Mouse (Mus musculus) heart, postnatal 36 days (tissue): ENCODE results near the gene Plgrkt. TPM values are rescaled to one million over a fixed set of nuclear protein-coding genes. Genes with fewer than 3 reads are reported as not detected.
A peak's percentile ranks its signal among the peaks of the same experiment; 100 is the strongest.
"Not testable (repeated sequence)": the region's sequence is repeated elsewhere in the genome, so short reads cannot be mapped to it uniquely, and the experiment has no call there.

Source experiments
- DNase-seq, 2 experiments: peaks; one replicate each; pipeline ENCODE4 v3.0.0; 2021 to 2022
- intact Hi-C: fragments of 180-260 bp; cut with DNase I; formaldehyde crosslinking; loops from one replicate; pipeline ENCODE4 v1.15.1; 2025
- total RNA-seq, 2 experiments: library from RNA; stranded (reverse); gene quantifications; 2 replicates each; pipeline ENCODE4 v1.2.3; 2021

The Plgrkt gene
- total RNA-seq = 10 to 100 TPM; 26.6 to 27.9 TPM

DNA sequence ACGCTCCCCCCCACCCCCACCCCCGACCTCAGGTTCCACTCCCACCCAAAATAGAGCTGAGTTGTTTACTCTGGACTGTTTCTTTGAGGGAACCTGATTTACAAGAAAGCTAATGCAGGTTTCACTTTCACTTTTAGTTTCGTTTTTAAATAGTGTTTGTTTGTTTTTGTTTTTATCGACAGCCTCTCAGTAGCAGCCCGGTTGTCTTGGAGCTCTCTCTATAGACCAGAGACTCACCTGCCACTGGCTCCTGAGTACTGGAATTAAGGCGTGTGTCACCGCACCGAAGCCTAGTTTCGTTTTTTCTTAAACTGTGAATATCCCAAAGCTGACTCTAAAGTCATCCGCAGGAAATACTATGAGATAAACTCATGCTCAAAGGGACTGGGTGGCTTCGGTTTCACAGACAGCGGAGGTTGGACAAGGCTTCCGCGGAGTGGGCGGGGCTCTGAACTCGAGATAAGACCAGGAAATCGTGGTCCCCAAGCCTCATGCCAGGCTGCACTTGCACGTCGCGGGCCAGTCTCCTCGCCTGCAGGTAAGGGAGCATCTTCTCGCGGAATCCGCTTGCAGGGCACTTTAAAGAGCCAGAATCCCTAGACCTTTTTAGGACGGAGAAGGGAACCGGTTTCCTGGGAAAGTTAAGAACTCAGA is at the start of gene Plgrkt, which contains the start of gene Cd274:
Gene Plgrkt (minus strand): TSS at position 422 of the 654 bp plus-strand sequence.
Gene Cd274 (plus strand): TSS at position 487 of the 654 bp plus-strand sequence.
- intact Hi-C loops = no loop called here

DNA sequence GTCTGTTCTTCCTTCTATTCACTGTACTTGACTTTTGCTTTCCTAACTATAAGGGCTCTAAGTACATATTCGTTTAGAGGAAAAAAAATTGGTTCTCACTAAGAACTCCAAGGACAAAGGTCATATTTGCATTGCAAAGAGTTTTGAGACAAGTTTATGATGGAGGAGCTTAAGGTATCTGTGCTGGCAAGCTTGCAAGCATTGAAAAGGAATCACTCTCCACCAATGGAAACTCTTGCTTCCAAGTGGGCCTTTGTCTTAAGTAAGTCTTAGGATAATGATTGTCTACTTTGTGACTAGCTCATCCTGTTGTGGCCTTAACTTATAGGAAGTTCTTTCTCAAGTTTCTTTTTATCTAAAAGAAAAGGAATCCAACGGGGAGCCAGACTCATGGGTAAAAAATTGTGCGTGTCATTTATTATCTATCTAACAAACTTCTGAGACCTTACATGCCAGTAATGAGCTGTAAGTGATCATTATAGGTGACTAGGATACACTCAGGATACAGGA is 49.3 kb upstream of the Plgrkt start:
- DNase-seq = no peak
- intact Hi-C loops = loop anchor here (5.0 kb wide), 2 partner anchors 44 to 56 kb away; no protein-coding TSS in a partner anchor

More for the DNA sequence above, at the start of gene Plgrkt, which contains the start of gene Cd274:
- DNase-seq = peak; percentile 74 to 77

DNA sequence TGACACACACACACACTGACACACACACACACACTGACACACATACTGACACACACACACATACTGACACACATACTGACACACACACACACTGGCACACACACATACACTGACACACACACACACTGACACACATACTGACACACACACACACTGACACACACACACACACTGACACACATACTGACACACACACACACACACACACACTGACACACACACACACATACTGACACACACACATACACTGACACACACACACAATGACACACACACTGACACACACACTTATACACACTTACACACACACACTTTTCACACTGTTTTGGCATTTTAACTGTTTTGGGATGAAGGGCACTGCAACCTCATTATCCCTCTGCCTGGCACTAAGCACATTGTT is 47.7 kb upstream of the Plgrkt start:
- not testable (repeated sequence) for DNase-seq
- intact Hi-C loops = loop anchor here (5.0 kb wide), 2 partner anchors 43 to 57 kb away; no protein-coding TSS in a partner anchor

DNA sequence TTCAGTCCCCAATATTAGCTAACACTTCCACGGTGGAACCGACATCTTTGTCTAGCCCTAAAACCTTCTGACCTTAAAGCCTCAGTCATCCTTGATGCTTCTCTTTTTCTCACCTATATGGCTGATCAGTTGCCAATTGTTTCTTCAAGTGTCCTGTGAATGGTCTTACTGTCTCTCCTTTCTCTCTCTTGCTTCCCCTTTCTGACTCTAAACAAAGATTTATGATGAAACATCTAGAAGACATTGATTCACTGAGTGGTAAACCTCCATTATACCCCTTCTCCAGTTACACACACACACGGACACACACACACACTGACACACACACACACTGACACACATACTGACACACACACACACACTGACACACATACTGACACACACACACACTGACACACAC is 47.3 kb upstream of the Plgrkt start:
- intact Hi-C loops = no loop called here
- no peak for DNase-seq

DNA sequence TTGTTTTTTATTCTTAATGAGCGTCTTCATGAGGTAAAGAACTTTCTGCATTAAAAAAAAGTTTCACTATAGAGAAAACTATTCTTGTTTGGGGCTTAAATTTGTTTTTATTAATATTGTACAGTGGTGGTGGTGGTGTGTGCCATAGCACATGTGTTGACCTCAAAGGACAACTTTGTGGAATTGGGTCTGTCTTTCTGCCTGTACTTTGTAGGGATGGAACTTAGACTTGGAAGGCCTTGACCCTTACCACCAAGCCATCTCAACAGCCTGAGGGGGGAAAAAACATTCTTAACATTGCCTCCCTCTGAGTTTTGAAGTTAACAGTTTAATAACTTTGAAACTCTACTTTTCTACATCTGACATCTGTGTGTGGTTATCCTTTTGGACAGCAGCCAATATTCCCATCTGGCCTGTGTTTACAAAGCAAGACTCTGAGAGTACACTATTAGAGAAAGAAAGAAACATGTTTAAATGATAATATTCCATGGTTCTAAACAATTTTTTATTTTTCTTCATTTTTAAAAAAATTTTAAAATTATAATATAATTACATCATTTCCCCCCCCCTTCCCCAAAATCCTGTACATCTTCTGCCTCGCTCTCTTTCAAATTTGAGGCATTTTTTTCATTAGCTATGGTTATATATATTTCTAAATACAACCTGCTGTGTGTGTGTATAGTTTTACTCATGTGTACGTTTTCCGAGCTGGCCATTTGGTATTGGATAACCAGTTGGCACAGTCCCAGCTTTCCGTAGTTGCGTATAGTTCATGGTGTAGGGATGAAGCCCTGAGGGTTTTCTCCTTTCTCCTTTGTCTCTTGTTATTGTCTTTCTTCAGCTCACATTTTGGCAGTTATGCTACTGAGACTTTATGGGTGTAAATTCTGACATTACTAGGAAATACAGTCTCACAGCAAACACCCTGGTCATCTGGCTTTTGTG is 45.6 kb upstream of the Plgrkt start:
- DNase-seq = peak in 1 of 2 experiments; percentile 34

DNA sequence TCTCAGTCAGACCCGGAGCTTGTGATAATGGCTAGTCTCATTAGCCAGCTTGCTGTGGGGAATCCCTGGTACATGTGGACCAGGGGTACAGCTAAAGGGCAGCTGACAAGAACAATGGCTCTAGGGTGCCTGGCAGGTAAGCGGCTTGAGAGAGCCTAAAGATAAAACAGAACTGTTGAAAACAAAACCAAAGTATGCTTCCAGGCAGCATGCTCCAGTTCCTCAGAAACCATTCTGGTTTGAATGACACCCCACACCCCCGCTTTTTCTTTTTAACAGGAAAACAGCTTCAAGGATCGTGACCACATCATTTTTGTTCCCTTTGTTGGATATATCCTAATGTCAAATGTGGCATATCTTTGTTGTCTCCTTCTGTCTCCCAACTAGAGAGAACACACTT is 43.4 kb upstream of the Plgrkt start, which contains the start of gene Pdcd1lg2:
Gene Pdcd1lg2 (plus strand): TSS at position 301 of the 400 bp plus-strand sequence.
- DNase-seq = no peak
- intact Hi-C loops = no loop called here

More for the DNA sequence above, 45.6 kb upstream of the Plgrkt start:
- intact Hi-C loops = no loop called here

DNA sequence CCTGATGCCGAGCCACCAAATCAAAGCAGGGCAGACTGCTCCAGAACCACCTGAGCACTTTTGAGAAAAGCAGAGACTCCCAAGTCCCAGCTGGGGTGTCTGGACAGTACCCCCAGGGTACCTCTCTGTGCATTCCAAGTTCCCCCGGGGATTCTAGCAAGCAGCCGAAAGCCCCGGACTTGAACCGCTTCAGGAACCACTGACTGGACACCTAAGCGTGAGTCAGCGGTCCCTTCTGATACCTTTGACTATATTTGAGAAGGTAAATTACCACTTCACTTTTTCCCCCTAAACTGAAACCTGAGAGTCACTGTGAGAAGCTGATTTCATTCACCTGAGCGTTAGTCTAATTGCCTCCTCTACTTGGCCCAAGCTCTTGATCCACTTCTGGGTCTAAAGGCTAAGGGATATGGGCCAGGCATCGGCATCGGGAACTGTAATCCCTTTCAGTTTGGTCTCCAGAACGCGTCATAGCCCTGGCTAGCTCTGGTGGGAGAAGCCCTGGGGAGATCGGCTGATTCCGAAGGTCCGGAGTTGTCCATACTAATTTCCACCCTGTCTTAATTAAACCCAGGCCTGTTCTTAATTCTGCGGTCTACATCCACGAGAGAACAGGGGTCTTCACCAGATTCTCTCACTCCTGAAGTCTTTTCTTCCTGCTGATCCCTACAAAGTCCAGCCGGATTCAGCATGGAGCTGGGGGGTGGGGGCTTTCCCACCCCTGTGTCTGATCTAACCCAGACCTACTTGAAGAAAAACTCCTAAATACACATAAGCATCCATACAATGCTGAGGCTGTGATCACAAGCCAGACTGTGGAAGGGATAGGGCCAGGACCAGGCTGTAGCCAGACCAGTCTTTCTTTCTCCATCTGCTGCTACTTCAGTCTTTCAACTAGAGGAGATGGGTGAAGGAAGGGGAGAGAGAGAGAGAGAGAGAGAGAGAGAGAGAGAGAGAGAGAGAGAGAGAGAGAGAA is 39.1 kb upstream of the Plgrkt start:
- DNase-seq = no peak
- intact Hi-C loops = no loop called here

DNA sequence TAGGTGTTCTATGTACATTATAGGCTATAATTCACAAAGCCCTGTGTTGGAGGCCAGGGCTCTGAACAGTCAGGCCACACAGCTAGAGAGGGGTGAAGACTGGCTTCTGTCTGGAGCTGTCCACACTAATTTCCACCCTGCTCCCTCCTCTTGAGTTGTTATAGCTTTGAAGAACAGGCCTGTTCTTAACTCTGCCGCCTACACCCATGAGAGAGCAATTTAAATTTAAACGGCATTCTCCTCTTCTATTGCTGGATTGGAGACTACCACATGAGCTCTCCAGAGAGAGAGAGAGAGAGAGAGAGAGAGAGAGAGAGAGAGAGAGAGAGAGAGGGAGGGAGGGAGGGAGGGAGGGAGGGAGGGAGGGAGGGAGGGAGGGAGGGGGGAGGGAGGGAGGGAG is 38.2 kb upstream of the Plgrkt start:
- intact Hi-C loops = no loop called here
- DNase-seq = no peak

DNA sequence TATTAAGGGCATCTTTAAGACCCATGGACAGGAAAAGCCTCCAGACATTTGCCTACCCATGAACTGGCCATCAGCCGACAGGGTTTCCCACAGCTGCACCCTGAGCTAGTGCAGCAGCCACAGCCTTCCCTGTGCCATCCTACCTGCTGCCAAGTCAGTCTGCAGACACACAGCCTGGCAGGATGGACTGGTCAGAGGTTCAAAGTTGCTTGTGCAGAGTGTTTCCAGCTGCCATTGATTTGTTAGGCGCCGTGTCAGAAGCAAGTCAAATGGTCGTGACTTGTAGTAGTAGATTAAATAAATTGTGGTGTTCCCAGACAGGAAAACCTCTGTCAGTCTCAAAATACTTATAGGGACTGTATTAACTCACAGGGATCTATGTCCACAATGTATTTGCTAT is 36.1 kb upstream of the Plgrkt start:
- intact Hi-C loops = no loop called here
- no peak for DNase-seq

DNA sequence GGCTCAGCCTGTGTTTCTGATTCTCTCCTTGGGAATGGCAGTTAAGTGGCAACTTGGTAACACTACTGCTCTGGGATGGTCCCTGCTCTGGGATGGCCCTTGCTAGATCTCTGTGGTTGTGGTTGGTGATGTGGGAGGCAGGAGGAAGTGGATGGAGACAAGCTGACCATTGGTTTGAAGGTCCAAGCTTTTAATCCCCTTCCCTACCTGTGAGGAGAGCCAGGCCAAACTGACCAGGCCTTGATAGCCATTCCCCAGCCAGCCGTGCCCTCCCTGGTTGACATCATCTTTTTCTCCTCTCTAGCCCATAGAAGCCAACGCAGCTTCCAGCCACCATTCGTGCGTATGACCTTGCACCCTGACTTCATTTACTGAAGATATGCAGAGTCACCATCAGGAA is 35.4 kb upstream of the Plgrkt start:
- intact Hi-C loops = no loop called here
- no peak for DNase-seq

DNA sequence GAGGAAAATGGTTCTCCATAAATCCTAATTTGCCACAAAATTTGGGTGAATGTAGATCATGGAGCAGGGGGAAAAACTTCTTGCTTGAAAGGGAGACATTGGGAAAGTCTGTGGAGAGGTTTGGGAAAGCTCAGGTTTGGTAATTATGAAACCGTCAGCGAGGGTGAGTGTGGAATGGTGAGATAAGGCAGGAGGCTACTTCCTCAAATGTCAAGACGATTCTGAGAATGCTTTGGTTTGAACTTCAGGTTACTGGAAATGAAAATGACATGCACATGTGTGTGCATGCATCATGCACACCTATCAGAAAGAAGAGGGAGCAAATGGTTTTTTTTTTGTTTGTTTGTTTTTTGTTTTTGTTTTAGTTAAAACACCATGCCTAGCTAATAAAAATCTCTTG is 33.3 kb upstream of the Plgrkt start:
- intact Hi-C loops = no loop called here
- no peak for DNase-seq

DNA sequence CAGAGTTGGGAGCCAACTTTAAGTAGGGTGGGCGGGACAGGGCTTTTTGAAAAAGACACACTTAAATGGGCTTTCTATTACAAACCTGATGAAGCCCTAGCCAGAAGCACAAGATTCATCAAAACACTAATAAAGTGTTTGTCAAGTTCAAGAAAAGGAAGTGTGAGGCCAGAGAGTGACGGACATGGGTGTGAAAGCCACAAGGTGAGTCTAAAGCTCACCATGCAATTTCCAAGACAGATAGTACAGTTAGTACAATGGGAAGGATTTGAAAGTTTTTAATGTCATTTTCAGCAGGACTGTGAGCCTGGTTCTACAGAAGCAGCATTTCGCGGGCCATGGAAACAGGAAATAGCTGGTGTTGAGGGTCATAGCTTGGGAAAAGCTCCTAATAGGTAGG is 32.6 kb upstream of the Plgrkt start:
- no peak for DNase-seq
- intact Hi-C loops = no loop called here

DNA sequence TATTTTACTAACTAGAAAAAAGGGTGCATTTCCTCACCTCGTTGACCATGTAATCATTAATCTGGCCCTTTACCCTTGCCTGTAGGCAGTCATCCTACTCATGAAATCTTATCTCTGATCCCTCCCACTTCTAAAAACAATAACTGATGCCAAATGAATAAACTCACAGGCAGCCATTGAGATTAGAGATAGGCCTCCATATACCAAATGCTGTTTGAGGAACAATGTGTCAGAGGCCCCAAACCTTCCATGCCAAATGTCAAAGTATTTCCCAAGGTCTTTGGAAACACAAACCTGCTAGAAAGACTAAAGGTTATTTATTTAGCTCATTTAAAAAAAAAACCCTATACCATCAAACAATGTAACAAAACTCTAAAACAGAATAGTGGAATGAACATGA is 29.2 kb upstream of the Plgrkt start:
- intact Hi-C loops = no loop called here
- DNase-seq = no peak

DNA sequence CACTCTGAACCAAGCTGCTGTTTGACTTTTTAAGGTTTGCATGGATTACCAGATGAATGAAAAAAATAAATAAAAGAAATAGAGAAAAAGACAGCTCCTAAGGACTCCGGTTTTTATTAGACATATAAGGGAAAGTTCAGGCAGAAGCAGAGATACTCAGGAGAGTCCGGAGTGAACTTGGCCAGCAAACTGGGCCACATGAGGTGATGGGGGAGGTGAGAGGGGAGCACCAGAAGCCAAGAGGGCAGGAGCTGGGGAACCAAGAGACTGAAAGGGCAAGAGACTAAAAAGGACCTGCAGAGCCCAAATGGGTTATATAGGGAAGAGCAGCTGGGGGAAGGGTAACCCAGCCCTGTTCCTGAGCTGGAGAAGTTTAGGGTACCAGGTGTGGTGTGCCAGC is 27.5 kb upstream of the Plgrkt start:
- DNase-seq = no peak
- intact Hi-C loops = no loop called here

DNA sequence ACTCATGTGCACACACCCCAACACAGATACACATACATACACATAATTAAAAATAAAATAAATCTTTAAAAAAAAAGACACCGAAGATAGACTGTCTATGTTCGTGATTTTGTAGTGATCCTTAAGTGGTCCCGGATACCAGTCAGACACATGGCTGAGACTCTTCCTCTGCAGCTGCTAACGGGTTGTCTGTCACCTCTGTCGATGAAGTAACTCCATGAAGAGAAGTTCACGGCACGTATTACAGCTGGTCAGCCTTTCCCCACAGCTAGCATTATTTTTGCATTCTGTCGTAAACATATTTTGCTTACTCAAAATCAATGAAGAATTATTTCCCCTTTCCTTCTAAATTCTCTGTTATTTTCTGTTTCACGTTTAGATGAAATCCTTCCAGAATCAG is 26.1 kb upstream of the Plgrkt start:
- intact Hi-C loops = no loop called here
- no peak for DNase-seq

DNA sequence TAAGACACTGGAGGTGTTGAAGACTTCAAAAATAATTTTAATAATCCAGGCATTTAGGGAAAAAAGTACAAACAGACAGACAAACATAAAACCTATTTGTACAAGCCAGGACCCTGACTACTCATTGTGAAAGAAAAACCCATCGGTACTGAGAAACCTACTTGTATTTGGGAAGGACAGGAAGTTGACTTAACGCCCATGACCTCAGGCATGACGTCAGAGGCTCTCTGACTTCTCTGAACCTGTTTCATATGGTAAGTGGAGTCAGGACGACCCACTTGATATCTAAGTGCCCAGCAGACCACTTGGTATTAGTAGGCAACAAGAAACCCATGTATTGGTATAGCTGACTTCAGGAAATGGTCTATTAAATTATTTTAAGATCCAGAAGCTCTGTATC is 24.1 kb upstream of the Plgrkt start:
- intact Hi-C loops = no loop called here

DNA sequence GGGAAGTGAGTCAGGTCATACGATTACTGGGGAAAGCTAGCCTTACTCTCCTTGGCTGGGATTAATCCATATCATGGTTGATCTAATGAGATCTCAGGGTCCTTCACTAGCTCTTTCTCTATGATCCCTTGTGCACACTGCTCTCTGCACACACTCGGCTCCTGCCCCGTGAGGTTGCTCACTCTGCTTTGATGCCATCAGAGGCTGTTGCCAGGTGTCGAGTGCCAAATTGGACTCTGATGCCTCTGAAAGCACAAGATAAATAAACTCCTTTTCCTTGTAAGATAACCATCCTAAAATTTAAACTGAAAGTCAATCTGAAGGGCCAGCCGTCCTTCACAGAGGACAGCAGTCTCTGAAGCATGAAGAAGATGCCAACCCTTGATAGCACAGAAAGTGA is 23.3 kb upstream of the Plgrkt start:
- intact Hi-C loops = no loop called here
- no peak for DNase-seq

More for the DNA sequence above, 24.1 kb upstream of the Plgrkt start:
- no peak for DNase-seq

DNA sequence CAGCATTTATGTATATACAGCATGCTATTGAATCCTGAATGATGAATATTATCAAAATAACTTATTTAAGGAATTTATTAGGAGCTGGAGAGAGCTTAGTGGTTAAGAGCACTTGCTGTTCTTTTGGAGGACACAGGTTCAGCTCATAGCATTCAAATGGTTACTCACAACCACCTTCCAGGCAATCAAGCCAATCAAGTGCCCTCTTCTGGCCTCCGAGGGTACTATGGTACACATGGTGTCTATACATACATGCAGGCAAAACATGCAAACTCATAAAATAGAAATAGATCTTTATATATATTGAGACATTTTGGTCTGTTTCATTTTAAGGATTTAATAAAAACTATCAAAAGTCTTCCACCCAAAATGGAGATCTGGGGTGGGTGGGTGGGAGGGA is 21.6 kb upstream of the Plgrkt start:
- intact Hi-C loops = no loop called here
- no peak for DNase-seq

DNA sequence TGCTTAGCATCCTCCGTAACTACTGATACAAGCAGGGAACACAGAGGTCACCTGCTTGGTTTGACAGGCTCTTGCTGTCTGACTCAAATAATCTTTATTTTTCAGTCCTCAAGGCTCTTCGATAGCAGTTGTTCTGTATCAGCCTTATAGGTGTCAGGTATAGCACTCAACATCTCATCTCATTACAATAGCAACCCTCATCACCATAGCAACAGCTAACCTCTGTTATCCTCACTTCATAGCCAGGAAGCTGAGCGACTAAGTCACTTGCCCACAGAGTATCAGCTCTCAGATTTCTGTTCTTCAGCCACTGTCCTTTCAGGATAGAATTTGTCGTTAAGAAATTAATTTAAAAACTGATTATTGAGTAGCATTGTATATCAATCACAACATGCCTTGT is 18.6 kb upstream of the Plgrkt start:
- no peak for DNase-seq
- intact Hi-C loops = no loop called here

DNA sequence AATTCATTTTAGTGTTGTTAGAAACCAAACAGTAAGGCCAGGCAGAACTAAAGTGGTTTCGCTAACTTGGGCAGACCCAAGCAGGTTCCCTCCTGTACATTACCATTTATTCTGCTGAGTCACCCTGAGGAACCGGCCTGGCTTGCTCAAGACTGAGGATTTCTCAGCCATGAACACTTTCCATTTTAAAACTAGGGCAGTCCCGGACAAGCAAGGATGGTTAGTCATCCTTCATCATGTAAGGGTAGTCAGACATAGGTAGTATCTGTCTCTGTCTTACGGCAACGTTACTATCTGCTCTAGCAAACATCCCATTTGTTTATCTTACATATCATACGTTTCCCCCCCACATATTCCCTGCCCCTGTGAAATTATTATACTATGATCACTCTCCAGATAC is 17.8 kb upstream of the Plgrkt start:
- no peak for DNase-seq
- intact Hi-C loops = no loop called here
